Mouse (Mus musculus) neural tube, embryonic 11.5 days (tissue): ENCODE data around the gene Ppfia3. TPM values are rescaled to one million over a fixed set of nuclear protein-coding genes. Genes with fewer than 3 reads are reported as not detected.

ENCODE experiments used
- ATAC-seq: fragments of 200-750 bp; cut with Nextera tagmentation; 2 replicates; pipeline ENCODE4 v1.8.0; 2017; ENCODE audit warnings: moderate number of reproducible peaks, mild to moderate bottlenecking, moderate TSS enrichment, moderate library complexity; ENCODE audit not compliant: insufficient read depth, low FRiP score, low TSS enrichment
- DNase-seq: peaks from one replicate; pipeline ENCODE4 v3.0.0-alpha.2; 2015; ENCODE audit warnings: low spot score
- H3K27ac ChIP-seq: fragments of 300-500 bp; sonication (generic); 2 replicates; pipeline ENCODE4 v1.5.1; 2014; ENCODE audit warnings: low read depth, mild to moderate bottlenecking, low read length
- H3K27me3 ChIP-seq: fragments of 300-500 bp; sonication (generic); 2 replicates; pipeline ENCODE4 v1.6.1; 2014; ENCODE audit warnings: mild to moderate bottlenecking, low read length, mixed read lengths; ENCODE audit not compliant: control insufficient read depth, insufficient read depth
- H3K36me3 ChIP-seq: fragments of 300-500 bp; sonication (generic); 2 replicates; pipeline ENCODE4 v1.6.1; 2014; ENCODE audit warnings: mild to moderate bottlenecking, low read length, moderate library complexity, mixed read lengths; ENCODE audit not compliant: control insufficient read depth, insufficient read depth
- H3K4me1 ChIP-seq: fragments of 300-500 bp; sonication (generic); 2 replicates; pipeline ENCODE4 v1.6.1; 2014; ENCODE audit warnings: low read length, mixed read lengths; ENCODE audit not compliant: control insufficient read depth, insufficient read depth
- H3K4me2 ChIP-seq: fragments of 300-500 bp; sonication (generic); 2 replicates; pipeline ENCODE4 v1.6.1; 2014; ENCODE audit warnings: low read depth, mild to moderate bottlenecking, moderate library complexity
- H3K4me3 ChIP-seq: fragments of 300-500 bp; sonication (generic); 2 replicates; pipeline ENCODE4 v1.5.1; 2014; ENCODE audit warnings: low read depth, low read length
- H3K9ac ChIP-seq: fragments of 300-500 bp; sonication (generic); 2 replicates; pipeline ENCODE4 v1.6.1; 2014; ENCODE audit warnings: mild to moderate bottlenecking, low read length
- H3K9me3 ChIP-seq: fragments of 300-500 bp; sonication (generic); 2 replicates; pipeline ENCODE4 v1.6.1; 2016; ENCODE audit warnings: low read length; ENCODE audit not compliant: control insufficient read depth
- WGBS: fragments of 180-500 bp; shearing (Covaris S2); extraction: QIAGEN DNeasy Blood & Tissue Kit; methylation state at CpG from one replicate; pipeline ENCODE4 v1.1.7; 2014; 5-methylcytosine and 5-hydroxymethylcytosine counted together
- polyA plus RNA-seq: library from polyadenylated mRNA; unstranded; fragments of >200 nt; fragmentation: Nextera tagmentation; extraction: Ambion mirVana; gene quantifications from 2 replicates; pipeline ENCODE4 v1.2.1, GENCODE M21; 2014

Ppfia3 gene
- polyA plus RNA-seq, 1 experiment from 2014 or later, result 11.9 TPM

DNA sequence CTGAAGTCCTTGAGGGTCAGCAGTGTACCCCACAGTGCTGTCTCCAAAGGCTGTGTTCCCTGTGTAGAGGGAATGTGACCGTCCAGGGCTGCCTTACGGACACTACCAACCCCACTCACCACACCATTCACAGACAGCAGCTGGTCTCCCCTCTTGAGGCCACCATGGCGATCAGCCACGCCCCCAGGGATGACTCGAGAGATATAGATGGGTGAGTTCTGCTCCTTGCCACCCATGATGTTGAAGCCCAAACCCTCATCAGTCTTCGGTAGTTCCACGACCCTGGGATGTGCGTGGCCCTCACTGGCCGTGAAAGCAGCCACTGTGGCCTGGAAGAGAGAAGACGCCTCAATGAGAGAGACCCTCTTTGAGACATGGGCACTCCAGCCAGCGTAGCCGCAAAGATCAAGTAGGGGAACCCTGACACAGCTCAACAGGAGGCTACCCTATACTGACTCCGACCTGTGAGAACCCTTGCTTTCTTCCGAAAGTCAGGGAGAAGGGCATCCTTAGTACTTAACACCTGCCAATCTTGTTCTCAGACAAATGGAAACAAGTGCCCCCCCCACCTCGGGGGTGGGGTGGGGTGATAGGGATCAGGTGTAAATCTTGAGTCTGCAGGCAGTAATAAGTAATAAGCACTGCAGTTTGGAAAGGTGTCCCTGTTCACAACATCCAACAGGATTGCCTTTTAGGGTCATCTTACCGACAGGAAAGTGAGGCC is 2.4 kb upstream of the Ppfia3 start:
- no peak overlapping the region for H3K9ac ChIP-seq
- ATAC-seq (no peak), DNase-seq (no peak)
- H3K4me2 ChIP-seq, result peak overlapping the region; percentile 85
- no peaks in the 10 kb centered on the region for H3K9me3 ChIP-seq
- H3K27ac ChIP-seq, result no peak overlapping the region
- peaks cover 23% of the 10 kb centered on the region for H3K27me3 ChIP-seq
- H3K36me3 ChIP-seq, result peaks cover 4% of the 10 kb centered on the region; the same call in 1 of the 2 replicates
- peaks cover 13% of the 10 kb centered on the region for H3K4me1 ChIP-seq
- 71% methylated on average over 16 of the region's 16 CpGs for WGBS
- peak overlapping the region; percentile 43; the same call in 1 of the 2 replicates for H3K4me3 ChIP-seq

DNA sequence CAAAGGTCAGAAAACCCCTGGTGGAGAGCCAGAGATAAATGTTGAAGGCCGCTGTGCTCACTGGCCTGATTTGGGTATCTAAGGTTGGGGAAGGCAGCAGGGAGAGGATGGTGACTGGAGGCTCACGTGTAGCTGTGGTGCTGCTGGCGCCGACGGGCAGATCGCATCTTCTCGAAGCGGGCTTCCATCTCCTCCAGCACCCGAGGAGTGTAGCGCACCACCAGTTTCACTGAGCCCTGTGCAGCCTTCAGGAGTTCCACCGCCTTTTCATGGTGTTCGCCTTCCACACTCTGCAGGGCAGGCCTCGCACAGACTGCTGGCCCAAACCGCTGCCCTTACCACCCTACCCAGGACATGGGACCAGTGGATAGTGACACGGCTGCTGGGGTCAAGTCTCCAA is 1.4 kb upstream of the Ppfia3 start:
- Histone ChIP-seq H3K36me3 (no peaks in the 10 kb centered on the region), H3K27me3 (peaks cover 23% of the 10 kb centered on the region), H3K4me3 (peak overlapping the region; percentile 81), H3K27ac (no peak overlapping the region), H3K9ac (no peak overlapping the region), H3K4me1 (peaks cover 13% of the 10 kb centered on the region), H3K4me2 (peak overlapping the region; percentile 85), H3K9me3 (no peaks in the 10 kb centered on the region)
- ATAC-seq (no peak), DNase-seq (no peak)
- WGBS, result 77% methylated on average over 15 of the region's 15 CpGs

DNA sequence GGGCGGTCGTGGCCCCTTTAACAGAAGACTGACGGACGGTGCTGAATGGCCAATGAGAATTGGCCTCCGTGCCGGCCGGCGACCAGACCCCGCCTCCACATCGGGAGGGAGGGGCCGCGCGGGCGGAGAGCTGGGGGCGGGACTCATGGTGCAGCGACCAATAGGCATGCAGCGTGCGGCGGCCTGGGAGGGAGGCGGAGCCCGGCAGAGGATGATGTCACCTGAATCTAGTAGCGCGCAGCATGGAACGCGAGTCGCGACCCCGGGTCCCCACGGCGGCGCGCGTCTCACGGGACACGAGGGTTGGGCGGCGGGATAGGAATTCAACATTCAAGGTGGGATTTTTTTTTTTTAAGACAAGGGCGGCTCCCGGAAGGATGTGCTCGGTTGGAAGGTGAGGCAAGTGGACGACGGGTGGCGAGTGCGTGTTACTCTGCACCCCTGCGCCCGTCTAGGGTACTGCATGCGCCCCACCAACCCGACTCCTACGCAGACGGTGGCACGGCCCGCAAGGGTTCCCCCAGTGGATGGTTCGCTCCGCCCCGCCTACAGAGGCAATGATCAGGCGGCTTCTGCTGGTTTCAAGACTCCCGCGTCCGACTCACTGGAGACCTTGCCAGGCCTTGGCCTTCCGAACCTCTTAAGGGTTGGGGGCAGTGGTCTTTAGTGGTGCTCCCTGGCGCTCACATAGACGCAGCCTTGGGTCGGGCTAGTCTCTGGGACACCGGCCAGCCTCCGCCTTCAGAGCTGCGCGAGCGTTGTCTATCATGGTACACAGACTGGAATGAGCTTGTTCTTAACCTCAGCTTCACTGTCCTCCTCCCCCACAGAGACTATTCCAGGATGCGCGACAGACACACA is 431 bp upstream of the Ppfia3 start:
- under 1% methylated on average over 68 of the region's 70 CpGs for WGBS
- DNase-seq (peak; percentile 96), ATAC-seq (peak; percentile 86)
- Histone ChIP-seq H3K4me1 (peaks cover 13% of the 10 kb centered on the region), H3K4me3 (peak overlapping the region; percentile 81), H3K9me3 (no peaks in the 10 kb centered on the region), H3K4me2 (peak overlapping the region; percentile 85), H3K9ac (peak overlapping the region; percentile 82), H3K27me3 (peaks cover 27% of the 10 kb centered on the region), H3K27ac (peak overlapping the region; percentile 15), H3K36me3 (no peaks in the 10 kb centered on the region)

DNA sequence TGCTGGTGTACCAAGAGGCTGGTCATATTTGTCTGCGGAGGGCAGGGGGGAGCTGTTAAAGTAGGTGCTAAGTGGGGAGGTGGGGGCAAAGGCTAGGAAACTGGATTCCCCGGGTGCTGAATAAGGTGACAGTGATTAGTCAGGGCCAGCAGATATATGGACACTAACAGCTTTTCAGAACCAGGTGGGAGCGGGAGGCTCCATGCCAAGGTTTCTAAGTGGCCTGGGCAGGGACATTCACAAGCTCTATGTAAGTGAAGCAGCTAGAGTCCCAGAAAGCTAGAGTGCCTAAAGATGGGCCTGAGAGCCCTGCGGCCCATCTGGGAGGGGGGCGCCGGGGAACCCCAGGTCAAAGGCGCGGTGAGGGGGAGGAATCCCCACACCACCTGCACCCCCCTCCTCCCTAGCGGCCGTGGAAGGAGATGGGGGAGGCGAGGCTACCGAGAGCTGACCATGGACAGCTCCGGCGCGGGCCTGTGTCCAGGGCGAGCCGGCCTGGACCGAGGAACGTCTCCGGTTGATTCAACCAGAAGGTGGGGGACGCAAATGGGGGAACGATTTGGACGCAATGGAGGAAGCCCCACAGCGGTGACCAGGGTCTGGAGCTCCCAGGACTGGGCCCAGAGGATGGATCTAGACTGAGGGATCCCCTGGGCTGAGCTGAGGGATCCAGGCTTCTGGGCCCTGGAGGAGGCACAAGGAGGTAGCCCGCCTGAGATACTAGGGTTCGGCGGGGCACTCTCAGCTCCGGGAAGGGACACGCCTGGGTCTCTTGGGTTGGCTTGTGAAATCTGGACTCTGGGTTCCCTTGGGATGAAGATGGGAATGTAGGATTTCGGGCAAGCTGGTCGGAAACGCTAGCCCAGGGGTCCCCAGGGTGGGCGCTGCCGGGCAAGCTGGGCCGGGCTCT is 822 bp downstream of the Ppfia3 start:
- Histone ChIP-seq H3K27ac (no peak overlapping the region), H3K4me2 (peak overlapping the region; percentile 85), H3K27me3 (peaks cover 30% of the 10 kb centered on the region), H3K9ac (peak overlapping the region; percentile 82), H3K4me1 (peaks cover 11% of the 10 kb centered on the region), H3K9me3 (no peaks in the 10 kb centered on the region), H3K36me3 (no peaks in the 10 kb centered on the region), H3K4me3 (peak overlapping the region; percentile 81)
- ATAC-seq (no peak), DNase-seq (peak; percentile 56)
- 3% methylated on average over 34 of the region's 35 CpGs for WGBS

DNA sequence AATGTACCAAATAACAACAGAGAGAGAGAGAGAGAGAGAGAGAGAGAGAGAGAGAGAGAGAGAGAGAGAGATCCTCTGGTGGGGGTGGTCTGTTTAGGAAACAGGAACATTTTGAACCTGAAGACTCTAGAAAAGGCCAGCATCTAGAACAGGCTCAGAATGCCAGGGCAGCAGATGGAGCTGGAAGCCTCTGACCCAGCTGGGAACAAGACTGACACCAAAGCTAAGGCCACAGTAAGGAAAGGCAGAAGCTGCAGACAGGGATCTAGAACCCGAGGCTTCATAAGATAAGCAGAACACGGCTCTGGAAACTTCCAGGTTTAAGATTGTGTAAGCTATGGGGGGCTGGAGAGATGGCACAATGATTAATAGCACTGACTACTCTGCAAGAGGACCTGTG is 2.8 kb downstream of the Ppfia3 start:
- WGBS, result 85% methylated on average over 2 of the region's 2 CpGs
- H3K9me3 ChIP-seq, result no peaks in the 10 kb centered on the region
- no peaks in the 10 kb centered on the region for H3K36me3 ChIP-seq
- no peak overlapping the region for H3K9ac ChIP-seq
- H3K4me1 ChIP-seq, result no peaks in the 10 kb centered on the region
- no peak for ATAC-seq
- no peak overlapping the region for H3K4me2 ChIP-seq
- no peak for DNase-seq
- peaks cover 17% of the 10 kb centered on the region for H3K27me3 ChIP-seq
- no peak overlapping the region for H3K27ac ChIP-seq
- no peak overlapping the region for H3K4me3 ChIP-seq

DNA sequence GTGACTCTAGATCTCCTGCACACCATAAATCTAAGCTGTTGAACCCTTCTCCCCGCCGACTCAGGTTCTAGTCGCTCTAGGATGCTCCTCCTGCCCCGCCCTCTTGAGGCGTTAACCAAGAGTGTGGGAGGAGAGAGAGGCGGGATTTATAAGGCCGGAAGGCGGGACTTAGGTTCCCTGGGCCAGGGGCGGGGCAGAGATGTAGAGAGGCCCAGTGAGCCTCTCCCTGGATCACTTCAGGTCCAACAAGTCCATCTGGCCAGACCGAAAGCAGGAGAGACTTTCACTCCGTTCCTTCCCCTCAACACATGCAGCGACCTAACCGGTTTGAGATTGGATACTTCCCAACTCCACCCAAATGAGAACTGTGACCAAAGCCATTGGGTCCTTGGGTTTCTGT is 4.0 kb downstream of the Ppfia3 start:
- no peaks in the 10 kb centered on the region for H3K4me1 ChIP-seq
- H3K9ac ChIP-seq, result no peak overlapping the region
- H3K36me3 ChIP-seq, result no peaks in the 10 kb centered on the region
- peak; percentile 57 for DNase-seq
- ATAC-seq, result no peak
- H3K9me3 ChIP-seq, result no peaks in the 10 kb centered on the region
- H3K27me3 ChIP-seq, result peaks cover 12% of the 10 kb centered on the region
- H3K4me3 ChIP-seq, result no peak overlapping the region
- H3K27ac ChIP-seq, result no peak overlapping the region
- no peak overlapping the region for H3K4me2 ChIP-seq
- 4% methylated on average over 13 of the region's 13 CpGs for WGBS

DNA sequence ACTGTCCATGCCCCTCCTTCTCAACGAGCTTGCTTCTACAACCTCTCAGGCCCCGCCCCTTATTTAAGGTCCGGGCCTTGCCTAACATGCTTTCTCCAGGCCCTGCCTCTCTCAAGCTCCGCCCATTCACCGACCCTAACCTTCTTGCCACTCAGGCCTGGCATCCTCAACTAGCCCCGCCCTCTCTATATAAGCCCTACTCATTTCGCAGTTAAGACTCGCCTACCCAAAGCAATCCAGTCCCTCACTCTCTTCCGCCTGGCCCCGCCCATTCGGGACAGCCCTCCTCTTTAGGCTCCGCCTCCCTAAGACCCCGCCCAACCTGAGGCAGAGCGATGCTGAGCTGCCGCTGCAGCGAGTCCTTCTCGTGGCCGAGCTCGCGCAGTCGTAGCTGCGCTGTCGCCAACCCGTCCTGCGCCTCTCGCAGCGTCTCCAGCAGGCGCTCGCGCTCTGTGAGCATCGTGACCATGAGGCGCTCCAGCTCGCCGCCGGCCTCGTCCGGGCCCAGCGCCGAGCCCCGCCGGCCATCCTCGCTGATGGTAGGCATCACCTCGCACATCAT is 5.5 kb downstream of the Ppfia3 start:
- Histone ChIP-seq H3K27me3 (peaks cover 12% of the 10 kb centered on the region), H3K9me3 (no peaks in the 10 kb centered on the region), H3K36me3 (peaks cover 2% of the 10 kb centered on the region; the same call in 1 of the 2 replicates), H3K27ac (no peak overlapping the region), H3K4me1 (no peaks in the 10 kb centered on the region), H3K4me2 (peak overlapping the region; percentile 54), H3K9ac (peak overlapping the region; percentile 56), H3K4me3 (peak overlapping the region; percentile 35)
- ATAC-seq (peak; percentile 84), DNase-seq (peak; percentile 92)
- under 1% methylated on average over 43 of the region's 43 CpGs for WGBS
